Mouse (Mus musculus): ENCODE results near the gene Hhex. TPM values are rescaled to one million over a fixed set of nuclear protein-coding genes. Genes with fewer than 3 reads are reported as not detected.

The Hhex gene
- polyA plus RNA-seq, 2 experiments, result 4.5 to 8.0 TPM

DNA sequence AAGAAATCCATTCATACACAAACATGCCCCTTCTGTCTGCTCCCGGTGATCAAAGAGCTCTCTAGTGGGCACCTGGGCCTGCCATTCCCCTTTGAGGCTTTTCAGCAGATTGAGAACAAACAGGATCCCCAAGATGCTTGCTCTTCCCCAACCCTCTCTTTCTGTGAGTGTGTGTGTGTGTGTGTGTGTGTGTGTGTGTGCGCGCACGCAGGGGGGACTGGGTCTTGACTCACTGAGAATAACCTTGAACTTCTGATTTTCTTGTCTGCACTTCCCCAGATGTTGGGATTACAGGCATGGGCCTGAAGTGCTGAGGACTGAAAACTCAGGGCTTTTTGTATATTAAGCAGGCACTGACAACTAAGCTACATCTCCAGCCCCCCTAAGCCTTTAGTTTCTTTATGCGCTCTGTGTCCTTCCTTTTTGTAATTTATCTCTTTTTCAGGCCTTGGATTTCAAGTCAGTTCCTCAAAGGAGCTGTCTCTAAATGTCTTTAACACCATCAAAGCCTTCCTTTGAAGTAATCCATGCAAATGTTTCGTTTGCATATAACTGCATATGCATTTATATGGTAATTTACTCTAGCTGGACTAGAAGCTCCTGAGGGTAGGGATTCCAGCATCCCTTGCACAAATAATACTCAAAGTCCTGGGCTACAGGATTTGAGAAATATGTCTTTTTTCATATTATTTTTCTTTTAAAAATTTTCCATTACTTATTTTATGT is 34.4 kb downstream of the Hhex start:
- Histone ChIP-seq H3K4me3 (replicated peaks; ENCODE audit: low read length) (no peak overlapping the region), H3K4me2 (replicated peaks; ENCODE audit: low read depth, low read length, severe bottlenecking) (no peak overlapping the region), H3K4me1 (ENCODE audit: control insufficient read depth, insufficient read depth, low read length) (no peaks in the 10 kb centered on the region), H3K9me3 (ENCODE audit: control insufficient read depth, low read length) (no peaks in the 10 kb centered on the region), H3K27ac (replicated peaks; ENCODE audit: low read depth, low read length) (no peak overlapping the region), H3K9ac (ENCODE audit: low read depth, low read length, severe bottlenecking) (no peak overlapping the region), H3K27me3 (ENCODE audit: control insufficient read depth, insufficient read depth, low read length) (no peaks in the 10 kb centered on the region), H3K36me3 (ENCODE audit: control insufficient read depth, insufficient read depth, low read length) (no peaks in the 10 kb centered on the region)
- ATAC-seq (ENCODE audit: low FRiP score, low read depth), result no peak
- DNase-seq (ENCODE audit: low spot score), result no peak
- WGBS, result 60% methylated on average over 6 of the region's 6 CpGs
- TF ChIP-seq POLR2A (IDR thresholded peaks at IDR 0.05; ENCODE audit: borderline replicate concordance, extremely low read depth, insufficient read depth, insufficient read length), result no peak

DNA sequence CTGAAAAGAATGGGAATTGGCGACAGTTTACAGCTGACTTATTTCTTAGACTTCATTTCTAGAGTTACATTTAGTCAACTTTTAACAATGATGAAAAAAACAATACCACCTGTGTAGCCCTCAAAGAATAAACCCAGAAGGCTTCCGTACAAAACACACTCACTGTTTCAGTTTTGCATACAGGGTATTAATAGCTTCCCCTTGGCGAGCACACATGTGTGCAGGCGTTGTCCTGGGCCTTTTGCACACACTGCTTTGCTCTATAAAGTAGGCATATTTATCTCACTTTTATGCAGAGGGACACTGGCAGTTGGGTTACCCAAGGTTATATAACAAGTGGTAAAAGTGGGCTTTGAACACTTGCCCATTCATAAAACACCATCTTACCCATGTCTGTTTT is 37.1 kb downstream of the Hhex start:
- Histone ChIP-seq H3K9me3 (ENCODE audit: control insufficient read depth, low read length) (no peaks in the 10 kb centered on the region), H3K4me1 (ENCODE audit: control insufficient read depth, insufficient read depth, low read length) (no peaks in the 10 kb centered on the region), H3K4me2 (replicated peaks; ENCODE audit: low read depth, low read length, severe bottlenecking) (no peak overlapping the region), H3K27me3 (ENCODE audit: control insufficient read depth, insufficient read depth, low read length) (no peaks in the 10 kb centered on the region), H3K36me3 (ENCODE audit: control insufficient read depth, insufficient read depth, low read length) (no peaks in the 10 kb centered on the region), H3K4me3 (replicated peaks; ENCODE audit: low read length) (no peak overlapping the region), H3K9ac (ENCODE audit: low read depth, low read length, severe bottlenecking) (no peak overlapping the region), H3K27ac (replicated peaks; ENCODE audit: low read depth, low read length) (no peak overlapping the region)
- DNase-seq (ENCODE audit: low spot score), result no peak
- ATAC-seq (ENCODE audit: low FRiP score, low read depth), result no peak
- TF ChIP-seq POLR2A (IDR thresholded peaks at IDR 0.05; ENCODE audit: borderline replicate concordance, extremely low read depth, insufficient read depth, insufficient read length), result no peak
- WGBS, result 64% methylated on average over 4 of the region's 4 CpGs

DNA sequence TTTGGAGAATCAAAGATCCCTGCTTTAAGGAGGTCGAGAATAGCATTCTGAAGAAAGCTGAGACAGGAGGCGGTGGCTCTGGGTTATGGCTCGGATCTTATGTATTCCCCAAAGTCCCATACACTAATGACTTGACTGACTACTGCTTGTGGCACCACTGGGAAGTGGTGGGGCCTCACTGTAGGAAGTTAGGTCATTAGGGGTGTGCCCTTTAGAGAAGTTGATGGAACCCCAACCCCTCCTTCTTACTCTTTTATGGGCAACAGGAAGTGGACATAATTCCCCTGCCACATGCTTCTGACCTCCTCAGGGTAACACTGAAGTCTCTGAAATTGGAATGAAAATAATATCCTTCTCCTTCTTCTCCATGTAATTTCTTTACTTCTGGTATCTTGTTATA is 38.0 kb downstream of the Hhex start:
- Histone ChIP-seq H3K9me3 (ENCODE audit: control insufficient read depth, low read length) (no peaks in the 10 kb centered on the region), H3K27ac (replicated peaks; ENCODE audit: low read depth, low read length) (no peak overlapping the region), H3K27me3 (ENCODE audit: control insufficient read depth, insufficient read depth, low read length) (no peaks in the 10 kb centered on the region), H3K4me2 (replicated peaks; ENCODE audit: low read depth, low read length, severe bottlenecking) (no peak overlapping the region), H3K4me1 (ENCODE audit: control insufficient read depth, insufficient read depth, low read length) (no peaks in the 10 kb centered on the region), H3K36me3 (ENCODE audit: control insufficient read depth, insufficient read depth, low read length) (no peaks in the 10 kb centered on the region), H3K4me3 (replicated peaks; ENCODE audit: low read length) (no peak overlapping the region), H3K9ac (ENCODE audit: low read depth, low read length, severe bottlenecking) (no peak overlapping the region)
- WGBS, result 60% methylated on average over 3 of the region's 3 CpGs
- no peak for DNase-seq (ENCODE audit: low spot score)
- no peak for TF ChIP-seq POLR2A (IDR thresholded peaks at IDR 0.05; ENCODE audit: borderline replicate concordance, extremely low read depth, insufficient read depth, insufficient read length)
- ATAC-seq (ENCODE audit: low FRiP score, low read depth), result no peak

DNA sequence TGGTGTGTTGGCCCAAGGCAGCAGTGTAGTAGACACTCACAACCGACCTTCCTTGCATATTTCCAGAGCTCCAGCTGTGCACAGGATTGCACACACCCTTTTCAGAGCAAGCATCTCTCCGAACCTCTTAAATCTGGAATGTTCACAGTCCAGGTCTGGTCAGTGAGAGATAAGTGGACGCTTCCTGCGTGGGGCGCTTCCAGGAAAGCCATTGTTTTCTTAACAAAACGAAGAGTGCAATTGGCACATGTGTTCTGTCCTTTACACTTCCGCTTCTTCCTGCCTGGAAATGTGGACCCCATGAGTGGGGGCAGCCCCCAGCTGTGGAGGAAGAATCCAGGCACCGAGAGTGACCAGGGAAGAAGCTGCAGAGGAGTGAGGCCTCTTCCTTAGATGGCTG is 47.1 kb downstream of the Hhex start:
- ATAC-seq (ENCODE audit: low FRiP score, low read depth) (no peak), DNase-seq (ENCODE audit: low spot score) (no peak)
- H3K9me3 ChIP-seq (ENCODE audit: control insufficient read depth, low read length), result no peaks in the 10 kb centered on the region
- no peak overlapping the region for H3K27ac ChIP-seq (replicated peaks; ENCODE audit: low read depth, low read length)
- H3K36me3 ChIP-seq (ENCODE audit: control insufficient read depth, insufficient read depth, low read length), result no peaks in the 10 kb centered on the region
- H3K9ac ChIP-seq (ENCODE audit: low read depth, low read length, severe bottlenecking), result no peak overlapping the region
- H3K27me3 ChIP-seq (ENCODE audit: control insufficient read depth, insufficient read depth, low read length), result no peaks in the 10 kb centered on the region
- WGBS, result 72% methylated on average over 8 of the region's 8 CpGs
- no peak overlapping the region for H3K4me3 ChIP-seq (replicated peaks; ENCODE audit: low read length)
- H3K4me1 ChIP-seq (ENCODE audit: control insufficient read depth, insufficient read depth, low read length), result no peaks in the 10 kb centered on the region
- no peak for TF ChIP-seq POLR2A (IDR thresholded peaks at IDR 0.05; ENCODE audit: borderline replicate concordance, extremely low read depth, insufficient read depth, insufficient read length)
- H3K4me2 ChIP-seq (replicated peaks; ENCODE audit: low read depth, low read length, severe bottlenecking), result no peak overlapping the region

DNA sequence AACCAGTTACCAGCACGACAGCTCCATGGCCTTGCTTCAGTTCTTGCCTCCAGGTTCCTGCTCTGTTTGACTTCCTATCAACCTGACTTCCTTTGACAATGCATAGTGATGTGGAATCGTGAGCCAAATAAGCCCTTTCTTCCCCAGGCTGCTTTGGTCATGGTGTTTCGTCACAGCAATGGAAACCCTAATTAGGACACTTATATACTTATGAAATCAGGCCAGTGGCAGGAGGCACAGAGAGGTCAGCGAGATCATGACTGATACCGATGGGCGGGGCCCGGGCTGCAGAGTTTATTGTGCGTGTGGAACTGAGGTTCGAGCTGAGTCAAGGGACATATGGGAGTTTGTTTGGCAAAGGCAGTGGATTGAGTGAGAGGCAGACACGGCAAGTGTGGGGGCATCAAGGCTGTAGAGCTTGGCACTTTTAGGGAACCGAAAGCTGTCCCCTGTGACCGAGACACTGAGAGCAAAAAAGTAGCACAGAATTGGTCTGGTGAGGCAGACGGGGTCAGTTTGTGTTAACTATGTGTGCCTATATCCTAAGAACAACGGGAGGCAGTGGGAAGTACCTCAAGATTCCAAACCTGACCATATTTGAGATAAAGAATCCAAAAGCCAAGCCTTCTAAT is 48.1 kb downstream of the Hhex start:
- DNase-seq (ENCODE audit: low spot score) (no peak), ATAC-seq (ENCODE audit: low FRiP score, low read depth) (no peak)
- Histone ChIP-seq H3K4me1 (ENCODE audit: control insufficient read depth, insufficient read depth, low read length) (no peaks in the 10 kb centered on the region), H3K4me3 (replicated peaks; ENCODE audit: low read length) (no peak overlapping the region), H3K27me3 (ENCODE audit: control insufficient read depth, insufficient read depth, low read length) (no peaks in the 10 kb centered on the region), H3K27ac (replicated peaks; ENCODE audit: low read depth, low read length) (no peak overlapping the region), H3K4me2 (replicated peaks; ENCODE audit: low read depth, low read length, severe bottlenecking) (no peak overlapping the region), H3K9me3 (ENCODE audit: control insufficient read depth, low read length) (no peaks in the 10 kb centered on the region), H3K36me3 (ENCODE audit: control insufficient read depth, insufficient read depth, low read length) (no peaks in the 10 kb centered on the region), H3K9ac (ENCODE audit: low read depth, low read length, severe bottlenecking) (no peak overlapping the region)
- no peak for TF ChIP-seq POLR2A (IDR thresholded peaks at IDR 0.05; ENCODE audit: borderline replicate concordance, extremely low read depth, insufficient read depth, insufficient read length)
- 85% methylated on average over 14 of the region's 14 CpGs for WGBS

Measured in limb, embryonic 14.5 days (tissue).